Mouse (Mus musculus) cerebellum, adult (tissue): Measurements from ENCODE around the gene Gprin2.
A peak's percentile ranks its signal among the peaks of the same experiment; 100 is the strongest.

Source experiments
- ATAC-seq: cut with Nextera tagmentation; 2 replicates; pipeline ENCODE4 v1.9.2; 2017; ENCODE audit warnings: mild to moderate bottlenecking, moderate library complexity, mixed read lengths; ENCODE audit not compliant: insufficient number of reproducible peaks, low FRiP score, low TSS enrichment

Gene Gprin2

GRCm38 (mm10) chr14:34208651-34209050 is 7.2 kb upstream of the Gprin2 start:
- no peak for ATAC-seq

- ATAC-seq: no peak
These were observed 6.5 kb upstream of the Gprin2 start for GRCm38 (mm10) chr14:34207996-34208395.

DNA sequence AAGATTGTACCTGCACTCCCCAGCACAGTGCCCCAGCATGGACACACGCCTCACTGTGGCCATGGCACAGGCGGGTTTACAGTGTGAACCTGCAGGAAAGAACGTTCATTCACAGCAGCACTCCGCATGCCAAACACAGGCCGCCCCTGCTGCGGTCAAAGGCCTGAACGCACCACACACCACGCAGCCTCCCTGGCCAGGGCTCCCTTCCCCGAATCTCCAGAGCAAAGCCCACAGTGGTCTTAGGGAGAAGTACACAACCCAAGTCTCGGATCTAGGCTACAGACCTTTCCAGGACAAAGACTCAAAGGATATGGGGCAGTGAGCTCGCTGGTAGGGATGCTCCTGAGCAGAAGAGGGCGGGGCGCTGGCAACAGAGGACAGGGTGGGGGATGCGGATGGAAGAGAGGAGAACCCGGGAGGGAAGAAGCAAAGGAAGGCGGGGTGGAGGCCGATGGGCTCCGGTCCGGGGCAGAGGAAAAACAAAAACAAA is 669 bp downstream of the Gprin2 start:
- ATAC-seq: peak; percentile 59

GRCm38 (mm10) chr14:34196706-34197105 is 4.7 kb downstream of the Gprin2 start:
- no peak for ATAC-seq

DNA sequence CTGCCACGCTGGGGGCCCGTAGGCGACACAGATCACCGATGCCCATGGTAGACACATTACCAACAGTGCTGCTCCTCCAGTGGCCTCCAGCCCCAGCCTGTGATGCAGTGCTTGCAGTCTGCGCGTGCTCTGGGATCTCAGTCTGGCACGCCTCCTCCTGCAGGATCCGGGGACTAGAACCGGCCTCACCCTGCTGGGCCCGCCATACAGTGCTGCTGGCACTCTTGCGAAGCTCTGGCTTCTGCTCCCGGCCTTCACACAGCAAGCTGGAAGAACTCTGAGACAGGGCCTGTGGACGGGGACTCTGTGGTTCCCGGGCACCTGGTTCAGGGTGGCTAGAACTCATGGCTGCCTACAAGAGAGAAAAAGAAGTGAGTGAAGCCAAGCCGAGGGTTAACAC is 6.0 kb downstream of the Gprin2 start:
- ATAC-seq: no peak

GRCm38 (mm10) chr14:34193879-34194278 is 7.6 kb downstream of the Gprin2 start:
- ATAC-seq: no peak

GRCm38 (mm10) chr14:34190361-34190760 is 11.1 kb downstream of the Gprin2 start:
- no peak for ATAC-seq

DNA sequence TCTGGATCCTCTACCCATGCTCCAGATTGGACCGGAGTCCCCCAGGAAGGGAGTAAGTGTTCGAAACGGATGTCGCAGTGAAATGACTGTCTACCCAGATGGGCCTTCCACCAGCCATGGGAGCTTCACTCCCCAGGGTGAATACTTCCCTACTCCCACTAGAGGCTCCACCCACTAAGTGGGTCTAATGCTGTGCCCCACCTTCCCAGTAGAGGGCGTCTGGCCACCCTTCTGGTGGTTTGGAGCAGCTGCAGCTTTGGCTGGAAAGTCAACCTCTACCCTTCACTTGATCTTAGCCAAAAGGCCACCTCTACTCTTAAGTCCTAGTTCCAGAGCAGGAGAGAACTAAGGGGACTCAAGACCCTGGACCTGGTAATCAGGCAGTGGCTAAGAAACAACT is 12.8 kb downstream of the Gprin2 start:
- ATAC-seq: 0 out of 2 replicates have a peak, but pooled peaks have one; percentile 22

- no peak for ATAC-seq
These were observed 18.4 kb downstream of the Gprin2 start for GRCm38 (mm10) chr14:34183101-34183500.

GRCm38 (mm10) chr14:34179351-34179750 is 22.1 kb downstream of the Gprin2 start:
- ATAC-seq: no peak

- no peak for ATAC-seq
These were observed 30.3 kb downstream of the Gprin2 start for GRCm38 (mm10) chr14:34171107-34171506.

DNA sequence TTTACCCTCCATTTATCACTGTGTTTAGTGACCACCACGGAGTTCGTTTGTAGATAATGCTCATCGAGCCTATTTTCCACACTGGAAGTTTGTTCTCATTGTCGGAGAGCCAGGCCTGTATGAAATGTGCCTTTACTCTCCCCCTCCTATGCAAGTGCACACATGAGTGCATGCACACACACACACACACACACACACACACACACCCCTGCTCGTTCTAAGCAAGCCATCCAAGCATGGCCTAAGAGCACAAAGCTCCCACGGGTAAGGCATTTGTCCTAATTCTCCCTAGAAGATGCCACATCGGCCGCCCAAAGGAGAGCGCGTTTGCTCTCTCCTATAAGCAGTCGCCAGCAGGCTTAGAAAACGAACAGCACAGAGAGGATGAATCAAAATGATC is 45.7 kb downstream of the Gprin2 start:
- ATAC-seq: no peak

DNA sequence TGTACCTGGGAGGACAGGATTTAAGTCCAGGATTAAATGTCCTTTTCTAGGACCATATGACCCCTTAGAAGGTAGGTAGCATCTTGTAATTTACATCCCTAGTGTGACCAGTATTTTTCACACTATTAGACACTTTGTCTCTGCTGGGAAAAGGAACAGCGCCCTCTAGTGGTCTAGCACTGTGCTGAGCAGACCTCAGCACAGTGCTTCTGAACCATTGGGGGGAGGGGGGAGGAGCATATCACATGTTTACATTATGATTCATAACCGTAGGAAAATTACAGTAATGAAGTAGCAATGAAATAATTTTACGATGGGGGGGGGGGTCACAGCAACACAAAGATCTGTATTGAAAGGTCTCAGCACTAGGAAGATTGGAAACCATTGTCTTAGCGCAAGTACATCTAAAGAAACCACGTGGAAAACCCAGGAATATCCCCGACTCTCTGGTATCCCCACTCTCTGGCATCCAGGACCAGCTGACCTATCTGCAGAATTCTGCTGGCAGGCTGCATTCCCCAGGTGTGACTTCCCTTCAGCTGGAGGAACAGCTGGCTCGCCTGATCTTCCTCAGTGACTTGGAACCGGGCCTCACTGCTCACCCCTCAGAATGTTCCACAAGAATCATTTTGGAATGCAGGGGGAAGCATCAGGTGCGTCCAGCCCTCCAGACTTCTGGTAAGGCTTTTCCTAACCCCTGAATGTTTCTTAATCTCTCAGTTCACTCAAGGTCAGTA is 46.7 kb downstream of the Gprin2 start:
- peak; percentile 60; the same call in 1 of the 2 replicates for ATAC-seq

DNA sequence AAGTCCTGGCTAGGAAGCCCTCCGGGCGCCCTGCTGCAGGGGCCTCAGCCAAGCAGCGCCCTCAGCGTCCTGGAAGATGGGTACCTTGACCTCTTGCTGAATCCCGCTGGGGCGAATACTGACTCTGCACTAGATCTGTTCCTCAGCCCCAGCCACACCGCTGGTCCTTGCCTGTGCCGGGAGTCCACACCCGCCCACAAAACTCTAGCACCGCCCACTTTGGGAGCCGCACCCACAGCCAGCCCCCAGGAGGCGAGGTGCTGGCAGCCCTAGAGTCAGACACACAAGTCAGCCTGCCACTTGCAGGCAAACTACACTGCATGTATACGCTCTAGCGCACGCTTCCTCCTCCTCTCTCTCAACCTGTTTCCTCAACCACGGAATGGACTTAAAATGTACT is 49.1 kb downstream of the Gprin2 start, which contains the start of gene Npy4r:
TSS of gene Npy4r (minus strand) at position 148 of the 400 bp plus-strand sequence.
- ATAC-seq: no peak

GRCm38 (mm10) chr14:34142915-34143314 is 58.5 kb downstream of the Gprin2 start:
- no peak for ATAC-seq

DNA sequence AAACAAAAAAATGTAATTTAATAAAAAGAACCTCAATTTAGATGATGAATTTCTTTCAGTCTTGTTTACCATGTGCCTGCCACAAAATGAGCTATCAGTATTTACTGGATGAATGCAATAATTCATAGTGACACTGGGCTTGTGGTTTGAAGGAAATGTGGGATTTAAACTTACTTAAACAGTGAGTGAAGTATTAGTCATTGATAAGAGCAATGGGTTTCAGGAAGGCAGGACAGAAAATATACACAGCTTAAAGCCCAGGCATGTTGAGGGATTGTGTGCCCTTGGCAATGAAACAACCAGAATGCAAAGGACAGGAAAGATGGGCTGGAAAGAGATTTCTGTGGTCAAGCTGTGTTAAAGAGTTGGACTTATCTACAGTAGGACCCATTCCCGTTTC is 59.1 kb downstream of the Gprin2 start:
- no peak for ATAC-seq

DNA sequence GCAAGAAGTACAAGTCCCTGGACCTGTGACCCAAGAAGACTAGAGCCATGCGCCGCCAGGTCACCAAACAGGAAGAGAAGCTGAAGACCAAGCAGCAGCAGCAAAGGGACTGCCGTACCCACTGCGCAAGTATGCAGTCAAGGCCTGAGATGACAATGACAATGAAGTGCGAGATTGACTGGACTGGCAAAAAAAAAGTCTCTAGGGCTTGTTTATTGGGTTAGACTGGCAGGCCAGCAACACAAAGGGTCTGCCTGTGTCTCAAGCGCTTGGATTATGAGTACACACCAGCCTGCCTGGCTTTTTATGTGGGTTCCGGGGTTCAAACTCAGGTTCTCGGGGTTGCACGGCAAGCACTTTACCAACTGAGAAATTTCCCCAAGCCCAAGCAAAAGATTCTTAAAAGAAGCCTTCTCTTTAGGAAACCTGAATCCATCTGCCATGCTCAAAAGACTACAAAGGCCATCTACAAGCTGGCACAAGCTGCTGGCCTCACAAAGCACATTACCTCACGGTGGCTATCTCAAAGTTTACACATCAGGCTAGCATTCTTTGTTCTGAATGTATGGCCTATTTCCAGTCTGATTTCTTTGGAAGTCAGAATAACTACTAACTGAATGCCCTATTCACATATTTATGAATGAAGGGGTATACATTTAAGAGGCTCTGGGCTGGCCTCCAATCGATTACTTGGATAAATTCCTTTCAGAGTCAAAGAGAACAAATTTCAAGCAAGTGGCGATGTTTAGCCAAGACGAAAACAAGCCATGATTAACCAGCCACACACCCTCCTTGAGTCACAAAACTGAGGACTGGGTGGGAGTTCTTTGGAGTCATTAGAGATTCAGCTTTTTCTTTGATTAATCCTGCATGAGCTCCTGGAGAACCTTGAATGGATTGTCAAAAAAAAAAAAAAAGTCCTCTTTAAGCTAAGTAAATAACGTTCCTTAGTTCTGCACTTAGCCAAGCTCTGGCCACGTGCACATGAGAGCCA is 61.5 kb downstream of the Gprin2 start:
- ATAC-seq: no peak
